Mouse (Mus musculus): ENCODE measurements around the gene Gapt. TPM values are rescaled to one million over a fixed set of nuclear protein-coding genes. Genes with fewer than 3 reads are reported as not detected.

Gapt gene
- polyA plus RNA-seq, 1 experiment, result 0.67 TPM

DNA sequence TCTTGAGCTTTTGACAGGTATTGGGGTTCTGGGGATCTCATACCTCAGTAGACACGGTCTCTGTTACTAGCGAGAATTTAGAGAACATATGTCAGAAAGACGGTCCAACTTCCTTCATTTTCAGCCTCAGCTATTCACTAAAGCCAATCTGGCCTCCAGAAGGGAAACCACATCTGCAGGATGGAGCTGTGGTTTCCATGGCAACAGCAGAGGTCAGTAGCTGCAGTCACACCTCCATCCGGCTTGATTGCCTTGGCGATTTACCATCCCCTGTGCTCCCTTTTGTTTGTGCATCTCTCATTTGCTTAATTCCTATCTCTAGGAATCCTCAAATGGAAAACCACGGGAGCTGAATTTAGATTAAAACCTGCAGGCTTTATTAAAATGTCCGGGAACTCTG, 10.3 kb downstream of the Gapt start:
- Histone ChIP-seq H3K27me3 (ENCODE audit: control insufficient read depth, insufficient read depth, low read length) (no peaks in the 10 kb centered on the region), H3K4me1 (ENCODE audit: control insufficient read depth, insufficient read depth, low read length) (no peaks in the 10 kb centered on the region), H3K36me3 (ENCODE audit: control insufficient read depth, insufficient read depth, low read length) (no peaks in the 10 kb centered on the region), H3K4me3 (ENCODE audit: control insufficient read depth, low read depth, low read length) (no peak overlapping the region), H3K27ac (ENCODE audit: control insufficient read depth, insufficient read depth, low read depth, low read length) (no peak overlapping the region)
- TF ChIP-seq POLR2A (IDR thresholded peaks at IDR 0.05; ENCODE audit: control insufficient read depth, low read depth, low read length) (no peak), CTCF (IDR thresholded peaks at IDR 0.05; ENCODE audit: control insufficient read depth, insufficient read depth, insufficient replicate concordance, low read depth, low read length) (no peak)

DNA sequence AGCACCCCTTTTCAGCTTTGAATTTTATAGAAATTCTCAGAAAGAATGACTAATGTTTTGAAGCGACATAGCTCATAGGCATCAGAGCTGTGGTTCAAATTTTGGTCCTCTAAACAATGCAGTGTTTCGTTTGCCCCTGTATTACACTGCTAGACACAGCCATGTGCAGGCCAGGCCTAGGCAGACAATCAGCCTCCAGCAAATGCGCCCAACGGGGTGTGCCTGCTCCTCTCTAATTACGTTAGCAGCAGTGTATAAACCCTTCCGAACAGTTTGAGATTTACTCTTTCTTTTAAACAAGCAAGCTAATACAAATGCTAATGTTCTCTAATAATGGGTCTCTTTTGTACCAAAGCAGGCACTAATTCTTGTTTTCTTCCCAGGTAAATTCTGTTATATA, 14.4 kb downstream of the Gapt start:
- no peak for TF ChIP-seq POLR2A (IDR thresholded peaks at IDR 0.05; ENCODE audit: control insufficient read depth, low read depth, low read length)
- no peak for TF ChIP-seq CTCF (IDR thresholded peaks at IDR 0.05; ENCODE audit: control insufficient read depth, insufficient read depth, insufficient replicate concordance, low read depth, low read length)
- H3K4me1 ChIP-seq (ENCODE audit: control insufficient read depth, insufficient read depth, low read length), result no peaks in the 10 kb centered on the region
- no peaks in the 10 kb centered on the region for H3K36me3 ChIP-seq (ENCODE audit: control insufficient read depth, insufficient read depth, low read length)
- no peak overlapping the region for H3K4me3 ChIP-seq (ENCODE audit: control insufficient read depth, low read depth, low read length)
- no peak overlapping the region for H3K27ac ChIP-seq (ENCODE audit: control insufficient read depth, insufficient read depth, low read depth, low read length)
- no peaks in the 10 kb centered on the region for H3K27me3 ChIP-seq (ENCODE audit: control insufficient read depth, insufficient read depth, low read length)

- Histone ChIP-seq H3K27ac (ENCODE audit: control insufficient read depth, insufficient read depth, low read depth, low read length) (no peak overlapping the region), H3K36me3 (ENCODE audit: control insufficient read depth, insufficient read depth, low read length) (no peaks in the 10 kb centered on the region), H3K27me3 (ENCODE audit: control insufficient read depth, insufficient read depth, low read length) (no peaks in the 10 kb centered on the region), H3K4me1 (ENCODE audit: control insufficient read depth, insufficient read depth, low read length) (no peaks in the 10 kb centered on the region), H3K4me3 (ENCODE audit: control insufficient read depth, low read depth, low read length) (no peak overlapping the region)
- no peak for TF ChIP-seq POLR2A (IDR thresholded peaks at IDR 0.05; ENCODE audit: control insufficient read depth, low read depth, low read length)
- TF ChIP-seq CTCF (IDR thresholded peaks at IDR 0.05; ENCODE audit: control insufficient read depth, insufficient read depth, insufficient replicate concordance, low read depth, low read length), result no peak
Observed at GRCm38 (mm10) chr13:110332958-110333597, 23.9 kb downstream of the Gapt start.

DNA sequence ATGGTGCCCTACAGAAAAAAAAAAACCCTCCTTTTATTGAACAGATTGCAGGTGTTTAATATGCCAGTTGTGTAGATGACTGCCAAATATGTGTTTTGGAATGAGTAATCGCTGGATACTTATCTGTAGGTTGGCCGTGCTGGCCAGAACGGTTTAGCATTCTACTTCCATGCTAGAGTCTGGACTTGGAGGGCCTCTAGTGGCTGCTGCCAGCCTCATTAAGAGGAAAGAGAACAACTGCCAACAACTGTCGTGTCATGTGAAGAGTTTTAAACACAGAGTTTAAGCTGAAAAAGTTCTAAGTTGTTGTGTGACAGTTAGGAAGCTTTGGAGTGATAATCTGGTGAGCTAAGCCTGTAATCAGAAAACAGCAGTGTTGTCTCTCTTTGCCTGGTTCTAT, 38.3 kb downstream of the Gapt start:
- TF ChIP-seq POLR2A (IDR thresholded peaks at IDR 0.05; ENCODE audit: control insufficient read depth, low read depth, low read length) (no peak), CTCF (IDR thresholded peaks at IDR 0.05; ENCODE audit: control insufficient read depth, insufficient read depth, insufficient replicate concordance, low read depth, low read length) (no peak)

DNA sequence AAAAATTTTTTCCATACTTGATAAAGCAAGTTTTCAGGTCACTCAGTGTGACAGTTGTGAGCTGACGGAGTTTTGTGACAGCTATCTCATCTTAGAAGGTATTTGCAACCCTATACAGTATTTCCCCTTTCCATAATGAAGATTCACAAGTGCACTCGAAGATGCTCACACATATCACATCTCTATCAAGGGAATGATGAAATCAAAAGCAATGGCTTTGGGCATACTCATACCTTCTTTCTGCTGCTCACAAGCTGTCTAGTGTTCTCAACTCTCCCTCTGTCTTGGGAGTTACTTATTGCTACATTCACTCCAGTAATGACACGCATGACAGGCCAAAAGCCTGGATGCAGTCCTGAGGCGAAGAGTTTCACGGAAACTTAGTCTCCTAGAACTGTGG, 49.8 kb downstream of the Gapt start:
- no peak for TF ChIP-seq CTCF (IDR thresholded peaks at IDR 0.05; ENCODE audit: control insufficient read depth, insufficient read depth, insufficient replicate concordance, low read depth, low read length)
- Histone ChIP-seq H3K36me3 (ENCODE audit: control insufficient read depth, insufficient read depth, low read length) (no peaks in the 10 kb centered on the region), H3K27ac (ENCODE audit: control insufficient read depth, insufficient read depth, low read depth, low read length) (no peak overlapping the region), H3K27me3 (ENCODE audit: control insufficient read depth, insufficient read depth, low read length) (no peaks in the 10 kb centered on the region), H3K4me3 (ENCODE audit: control insufficient read depth, low read depth, low read length) (no peak overlapping the region), H3K4me1 (ENCODE audit: control insufficient read depth, insufficient read depth, low read length) (no peaks in the 10 kb centered on the region)

More for the DNA sequence above, 38.3 kb downstream of the Gapt start:
- no peak overlapping the region for H3K4me3 ChIP-seq (ENCODE audit: control insufficient read depth, low read depth, low read length)
- no peaks in the 10 kb centered on the region for H3K4me1 ChIP-seq (ENCODE audit: control insufficient read depth, insufficient read depth, low read length)
- no peaks in the 10 kb centered on the region for H3K36me3 ChIP-seq (ENCODE audit: control insufficient read depth, insufficient read depth, low read length)
- H3K27ac ChIP-seq (ENCODE audit: control insufficient read depth, insufficient read depth, low read depth, low read length), result no peak overlapping the region
- H3K27me3 ChIP-seq (ENCODE audit: control insufficient read depth, insufficient read depth, low read length), result no peaks in the 10 kb centered on the region

Other genes starting within 250 kb of the Gapt start
- gene Rab3c, start 76.2 kb downstream of the Gapt start, polyA plus RNA-seq (2012; rRNA removed), result 0.37 and 0.51 TPM in 2 replicates
- gene Plk2, start 37.8 kb upstream of the Gapt start, polyA plus RNA-seq (2012; rRNA removed), result 3.7 and 4.1 TPM in 2 replicates